Mouse (Mus musculus): Measurements from ENCODE around the gene Gns. TPM values are rescaled to one million over a fixed set of nuclear protein-coding genes. Genes with fewer than 3 reads are reported as not detected.

Gns gene
- polyA plus RNA-seq, 1 experiment = 68.6 TPM

DNA sequence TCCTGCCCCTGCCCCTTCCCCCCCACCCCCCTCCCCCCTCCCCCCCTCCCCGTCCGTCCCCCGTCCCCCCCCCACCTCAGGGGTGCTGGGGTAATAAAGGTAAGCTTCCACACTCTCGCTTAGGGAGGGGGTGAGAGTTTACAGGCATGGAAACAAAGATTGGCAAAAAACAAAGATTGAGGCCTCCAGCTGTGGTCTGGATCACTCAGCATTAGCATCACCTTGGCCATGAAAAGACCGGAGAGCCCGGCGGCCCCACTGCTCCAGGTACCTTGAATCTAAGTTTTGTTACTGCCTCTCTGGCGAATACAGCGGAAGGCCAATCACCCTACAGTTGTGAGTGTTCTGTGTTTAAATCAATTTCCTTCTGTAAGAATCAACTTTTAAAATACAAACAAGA lies 39.1 kb downstream of the Gns start:
- Histone ChIP-seq H3K4me3 (ENCODE audit: insufficient read depth, low read depth, low read length) (no peak overlapping the region), H3K4me1 (ENCODE audit: control insufficient read depth, insufficient read depth, insufficient read length, low read length) (no peaks in the 10 kb centered on the region), H3K27ac (replicated peaks; ENCODE audit: low read depth, low read length) (no peak overlapping the region)

DNA sequence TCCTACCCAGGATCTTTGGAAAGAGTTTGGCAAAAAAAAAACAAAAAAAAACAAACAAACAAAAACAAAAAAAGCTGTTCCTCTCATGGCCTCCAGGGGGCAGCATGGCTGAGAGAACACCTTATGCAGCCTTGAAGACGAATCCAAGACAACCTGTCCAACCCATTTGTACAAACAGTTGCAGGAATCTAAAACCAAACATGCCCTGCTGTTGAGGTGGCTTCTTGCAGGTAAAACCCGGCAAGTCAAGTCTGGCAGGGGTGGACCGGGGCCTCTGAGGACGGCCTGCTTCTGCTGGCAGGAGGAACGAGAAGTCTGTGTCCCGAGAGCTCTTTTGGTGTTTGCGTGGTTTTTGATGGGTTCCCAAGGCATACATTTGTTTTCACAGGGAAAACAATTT lies 44.8 kb downstream of the Gns start:
- Histone ChIP-seq H3K4me3 (ENCODE audit: insufficient read depth, low read depth, low read length) (no peak overlapping the region), H3K4me1 (ENCODE audit: control insufficient read depth, insufficient read depth, insufficient read length, low read length) (peaks cover 7% of the 10 kb centered on the region), H3K27ac (replicated peaks; ENCODE audit: low read depth, low read length) (no peak overlapping the region)

DNA sequence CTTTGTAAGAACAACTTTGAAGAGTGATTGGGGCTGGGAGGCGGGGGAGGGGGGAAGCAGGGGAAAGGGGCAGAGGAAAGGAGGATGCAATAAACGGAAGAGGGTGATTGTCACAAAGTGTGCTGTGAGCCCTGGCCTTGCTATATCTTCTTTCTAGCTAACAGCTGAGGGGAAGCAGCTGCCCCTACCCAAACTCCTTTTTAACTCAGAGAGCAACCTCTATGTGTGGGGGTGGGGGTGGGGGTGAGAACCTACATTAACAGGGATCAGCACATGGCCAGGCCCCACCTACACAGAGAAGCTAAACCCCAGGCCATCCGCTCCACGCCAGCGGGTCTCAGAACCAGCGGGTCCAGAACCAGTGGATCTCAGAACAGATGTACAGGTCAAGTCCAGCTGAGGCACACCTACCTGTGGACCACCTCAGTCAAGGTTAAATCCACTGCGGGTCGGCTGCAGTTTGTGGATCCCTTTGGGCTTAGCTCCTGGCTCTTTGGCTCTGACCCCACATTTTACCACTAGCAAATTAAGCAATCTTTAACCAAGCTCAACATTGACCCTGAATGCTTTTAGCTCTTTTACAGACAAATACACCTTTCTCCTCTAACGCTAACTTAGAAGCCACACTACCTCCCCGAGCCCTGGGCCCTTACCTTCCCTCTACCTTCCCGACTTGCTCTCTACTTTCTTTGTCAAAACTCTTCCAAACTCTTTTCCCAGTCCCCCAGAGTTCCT lies 47.0 kb downstream of the Gns start:
- Histone ChIP-seq H3K27ac (replicated peaks; ENCODE audit: low read depth, low read length) (peak overlapping the region; percentile 65; the same call in 1 of the 2 replicates), H3K4me3 (ENCODE audit: insufficient read depth, low read depth, low read length) (no peak overlapping the region), H3K4me1 (ENCODE audit: control insufficient read depth, insufficient read depth, insufficient read length, low read length) (peaks cover 7% of the 10 kb centered on the region)

DNA sequence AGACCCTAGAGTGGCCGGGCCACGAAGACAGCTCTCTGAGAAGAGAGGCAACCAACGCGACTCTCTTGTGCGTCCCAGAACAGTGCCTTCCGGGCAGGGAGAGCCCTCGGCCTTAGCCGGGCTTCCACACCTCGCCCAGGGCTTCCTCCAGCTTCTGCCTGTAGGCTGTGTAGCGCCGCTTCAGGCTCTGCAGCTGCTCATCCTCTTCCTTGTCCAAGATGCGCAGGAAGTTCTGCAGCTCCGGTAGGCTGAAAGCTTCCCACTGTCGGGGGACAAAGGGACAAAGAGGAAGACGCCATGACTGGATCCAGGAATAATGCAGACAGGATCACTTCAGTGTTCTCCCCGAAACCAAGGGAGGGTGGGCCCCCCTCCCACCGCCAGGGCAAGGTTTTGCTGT lies 47.9 kb downstream of the Gns start:
- Histone ChIP-seq H3K4me3 (ENCODE audit: insufficient read depth, low read depth, low read length) (no peak overlapping the region), H3K4me1 (ENCODE audit: control insufficient read depth, insufficient read depth, insufficient read length, low read length) (peaks cover 10% of the 10 kb centered on the region), H3K27ac (replicated peaks; ENCODE audit: low read depth, low read length) (peak overlapping the region; percentile 88)

DNA sequence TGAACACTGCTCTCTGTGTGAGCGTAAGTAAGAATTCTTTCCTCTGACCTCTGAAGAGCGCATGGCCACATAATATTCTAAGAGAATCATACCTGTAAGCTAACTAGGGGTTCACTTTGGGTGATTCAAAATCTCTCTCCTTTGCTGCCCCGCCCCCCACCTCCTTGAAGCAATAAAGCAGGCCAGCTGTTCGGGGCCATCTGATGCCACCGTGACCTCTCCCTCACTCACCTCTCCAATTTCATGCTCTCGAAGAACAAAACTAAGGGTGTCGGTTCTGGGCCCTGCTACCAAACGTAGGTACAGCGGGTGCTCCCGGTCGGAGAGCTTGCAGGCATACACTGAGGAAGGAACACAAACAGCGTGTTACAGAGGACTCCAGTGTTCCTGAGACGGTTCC lies 49.2 kb downstream of the Gns start:
- no peak overlapping the region for H3K27ac ChIP-seq (replicated peaks; ENCODE audit: low read depth, low read length)
- no peak overlapping the region for H3K4me3 ChIP-seq (ENCODE audit: insufficient read depth, low read depth, low read length)
- H3K4me1 ChIP-seq (ENCODE audit: control insufficient read depth, insufficient read depth, insufficient read length, low read length) = peaks cover 18% of the 10 kb centered on the region

DNA sequence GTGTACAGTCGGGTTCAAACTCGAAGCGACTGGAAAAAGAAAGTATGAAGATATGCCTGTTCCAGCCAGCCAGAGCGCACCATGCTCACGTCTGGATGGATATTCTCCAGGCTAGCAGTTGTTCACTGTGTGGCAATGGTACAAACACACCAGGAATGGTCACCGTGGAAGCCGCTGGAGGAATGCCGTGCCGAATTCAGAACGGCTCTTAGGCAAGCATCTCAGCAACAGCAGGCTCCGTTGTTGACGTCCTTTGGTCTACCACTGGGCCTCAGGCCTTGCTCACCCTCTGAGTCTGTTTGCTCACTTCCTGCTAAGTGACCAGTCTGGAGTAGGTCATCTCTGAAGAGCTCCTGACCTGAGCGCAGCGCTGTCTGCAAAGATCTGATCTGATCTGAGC lies 53.9 kb downstream of the Gns start:
- H3K4me1 ChIP-seq (ENCODE audit: control insufficient read depth, insufficient read depth, insufficient read length, low read length) = peaks cover 50% of the 10 kb centered on the region
- H3K27ac ChIP-seq (replicated peaks; ENCODE audit: low read depth, low read length) = no peak overlapping the region

DNA sequence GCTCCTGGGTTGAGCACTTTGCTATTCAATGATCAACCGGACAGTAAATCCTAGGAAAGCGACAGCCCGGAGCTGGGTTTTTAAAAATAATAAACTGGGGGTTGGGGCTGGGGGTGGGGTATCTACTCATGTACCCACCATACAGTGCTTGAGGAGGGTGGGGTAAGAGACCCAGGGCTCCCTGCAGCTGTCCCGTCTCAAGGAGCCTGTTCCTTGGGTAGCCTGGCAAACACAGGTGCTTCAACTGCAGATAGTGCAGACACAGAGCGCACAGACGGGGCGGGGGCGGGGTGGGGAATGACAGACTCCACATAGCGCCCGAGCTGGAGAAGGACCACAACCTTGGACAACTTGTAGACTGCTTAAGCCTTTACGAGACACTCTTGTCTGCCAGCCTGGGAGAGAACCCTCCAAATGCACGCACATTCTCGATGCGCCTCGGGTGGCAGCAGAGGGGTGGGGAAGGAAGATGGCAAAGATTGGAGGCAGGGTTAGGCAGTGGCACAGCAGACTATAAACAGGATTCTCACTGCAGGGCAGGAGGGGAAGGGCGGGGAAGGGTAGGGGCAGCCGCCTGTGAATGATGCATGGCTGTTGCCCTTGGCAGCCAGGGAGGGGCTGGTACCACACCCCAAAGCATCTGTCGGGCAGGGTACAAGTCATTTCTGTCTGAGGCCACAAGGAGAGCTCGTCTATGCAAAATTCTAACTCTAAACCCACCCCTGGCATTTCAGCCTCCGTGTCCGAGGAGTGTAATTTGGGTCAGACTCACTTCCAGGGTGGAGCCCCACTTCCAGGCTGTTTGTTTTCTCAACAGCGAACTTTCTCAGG lies 55.0 kb downstream of the Gns start:
- H3K4me3 ChIP-seq (ENCODE audit: insufficient read depth, low read depth, low read length) = no peak overlapping the region
- H3K4me1 ChIP-seq (ENCODE audit: control insufficient read depth, insufficient read depth, insufficient read length, low read length) = peaks cover 56% of the 10 kb centered on the region
- H3K27ac ChIP-seq (replicated peaks; ENCODE audit: low read depth, low read length) = no peak overlapping the region; the same call in 1 of the 2 replicates

More for the DNA sequence above, 53.9 kb downstream of the Gns start:
- no peak overlapping the region for H3K4me3 ChIP-seq (ENCODE audit: insufficient read depth, low read depth, low read length)

DNA sequence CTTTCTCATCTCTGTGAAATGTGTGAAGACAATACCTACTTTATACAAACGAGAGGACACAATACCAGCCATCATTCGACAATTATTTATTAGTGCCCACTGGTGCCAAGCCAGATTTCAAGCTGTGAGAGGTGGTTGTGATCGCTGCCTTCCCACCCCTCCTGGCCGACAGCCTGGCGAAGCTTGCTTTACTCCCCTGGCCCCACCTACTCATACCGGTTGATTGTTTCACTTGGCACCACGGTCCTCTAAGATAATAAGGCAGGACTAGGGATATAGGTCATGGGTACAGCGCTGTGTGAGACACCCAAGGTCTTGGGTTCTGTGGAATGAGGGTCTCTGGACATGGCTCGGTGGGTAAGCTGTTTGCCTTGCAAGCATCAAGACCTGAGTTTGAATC lies 56.1 kb downstream of the Gns start:
- H3K27ac ChIP-seq (replicated peaks; ENCODE audit: low read depth, low read length) = peak overlapping the region; percentile 86
- peaks cover 66% of the 10 kb centered on the region for H3K4me1 ChIP-seq (ENCODE audit: control insufficient read depth, insufficient read depth, insufficient read length, low read length)
- no peak overlapping the region for H3K4me3 ChIP-seq (ENCODE audit: insufficient read depth, low read depth, low read length)

DNA sequence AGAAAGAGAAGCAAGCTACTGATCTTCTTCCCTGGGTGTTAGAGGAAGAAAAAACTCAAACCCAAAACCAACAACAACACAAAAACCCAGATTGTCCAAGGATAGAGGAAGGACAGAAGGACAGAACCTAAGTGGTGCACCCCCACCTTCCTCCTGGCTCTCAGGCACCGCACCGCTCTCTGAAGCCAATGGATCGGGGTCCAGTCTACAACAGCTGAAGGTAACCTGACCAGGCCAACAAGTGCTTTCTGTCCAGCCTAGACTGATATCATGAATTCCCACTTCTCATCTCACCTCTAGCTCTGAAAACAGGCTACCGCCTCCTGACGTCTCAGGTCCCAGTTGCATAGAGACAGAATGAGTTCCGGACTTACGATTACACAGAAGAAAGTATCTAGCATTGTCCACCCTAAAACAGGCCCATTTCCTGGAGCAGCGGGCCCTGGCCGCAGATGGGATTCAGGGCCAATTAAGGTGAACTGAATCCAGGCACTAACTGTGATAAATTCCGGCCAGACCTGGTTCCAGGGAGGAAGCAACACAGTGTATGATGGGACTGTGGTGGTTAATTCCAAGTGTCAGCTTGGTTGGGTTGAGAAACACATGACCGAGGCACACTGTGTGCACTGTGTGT lies 56.9 kb downstream of the Gns start:
- H3K4me1 ChIP-seq (ENCODE audit: control insufficient read depth, insufficient read depth, insufficient read length, low read length) = peaks cover 69% of the 10 kb centered on the region
- no peak overlapping the region for H3K4me3 ChIP-seq (ENCODE audit: insufficient read depth, low read depth, low read length)
- peak overlapping the region; percentile 86 for H3K27ac ChIP-seq (replicated peaks; ENCODE audit: low read depth, low read length)

DNA sequence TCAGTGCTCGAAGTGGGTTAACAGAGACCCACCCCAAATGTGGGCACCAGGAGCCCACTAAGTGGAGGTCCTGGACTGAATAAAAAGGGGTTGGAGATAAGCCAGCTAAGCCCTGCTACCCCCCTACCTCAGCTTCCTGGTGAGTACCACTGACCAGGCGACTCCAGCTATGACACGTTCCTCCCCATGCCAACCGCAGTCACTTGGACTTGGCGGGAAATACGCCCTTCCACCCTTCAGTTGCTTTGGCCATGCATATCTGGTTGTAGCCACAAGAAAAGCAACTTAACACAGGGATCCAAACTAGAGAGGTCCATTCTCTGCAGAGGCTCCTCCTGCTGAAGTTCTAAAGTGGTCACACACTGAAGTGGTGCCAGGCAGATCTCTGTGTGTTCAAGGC lies 57.4 kb downstream of the Gns start:
- H3K4me3 ChIP-seq (ENCODE audit: insufficient read depth, low read depth, low read length) = no peak overlapping the region
- peak overlapping the region; percentile 86 for H3K27ac ChIP-seq (replicated peaks; ENCODE audit: low read depth, low read length)
- peaks cover 72% of the 10 kb centered on the region for H3K4me1 ChIP-seq (ENCODE audit: control insufficient read depth, insufficient read depth, insufficient read length, low read length)

DNA sequence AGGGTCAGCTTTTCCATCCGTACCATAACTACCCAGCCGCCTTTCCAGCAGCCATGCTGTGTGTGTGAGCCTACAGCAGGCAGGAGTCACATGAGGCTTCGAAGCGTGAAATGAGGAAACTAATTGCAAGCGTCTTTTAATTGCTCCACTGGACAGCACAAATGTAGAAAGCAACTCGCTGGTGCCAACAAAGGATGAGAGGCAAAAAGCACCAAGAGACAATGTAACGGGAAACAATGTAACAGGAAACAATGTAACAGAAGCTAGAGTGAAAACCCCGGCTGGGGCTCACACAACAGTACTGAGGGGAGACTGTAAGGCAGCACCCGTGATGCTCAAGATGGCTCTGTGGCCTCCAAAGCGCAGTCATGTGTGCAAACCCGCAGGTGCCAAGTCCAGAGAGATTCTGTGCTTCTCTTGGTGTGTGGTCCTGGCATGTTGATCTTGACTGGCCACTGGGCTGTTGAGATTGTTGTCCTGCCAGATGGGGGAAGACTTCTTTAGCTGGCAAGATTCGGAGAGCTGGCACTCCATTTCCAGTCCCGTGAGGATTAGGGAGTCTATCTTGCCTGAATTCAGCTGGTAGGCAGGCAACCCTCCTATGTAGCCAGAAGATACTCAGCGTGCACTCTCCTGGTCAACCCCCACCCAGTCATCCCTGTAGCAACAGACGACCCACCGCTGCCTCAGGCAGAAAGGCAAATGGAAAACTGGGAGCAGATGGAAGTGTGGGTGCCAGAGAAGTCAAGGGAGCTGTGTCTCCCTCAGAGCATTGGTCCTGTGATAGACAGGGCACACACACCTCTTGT lies 58.9 kb downstream of the Gns start:
- H3K27ac ChIP-seq (replicated peaks; ENCODE audit: low read depth, low read length) = peak overlapping the region; percentile 13; the same call in 1 of the 2 replicates
- peaks cover 78% of the 10 kb centered on the region for H3K4me1 ChIP-seq (ENCODE audit: control insufficient read depth, insufficient read depth, insufficient read length, low read length)
- H3K4me3 ChIP-seq (ENCODE audit: insufficient read depth, low read depth, low read length) = no peak overlapping the region

DNA sequence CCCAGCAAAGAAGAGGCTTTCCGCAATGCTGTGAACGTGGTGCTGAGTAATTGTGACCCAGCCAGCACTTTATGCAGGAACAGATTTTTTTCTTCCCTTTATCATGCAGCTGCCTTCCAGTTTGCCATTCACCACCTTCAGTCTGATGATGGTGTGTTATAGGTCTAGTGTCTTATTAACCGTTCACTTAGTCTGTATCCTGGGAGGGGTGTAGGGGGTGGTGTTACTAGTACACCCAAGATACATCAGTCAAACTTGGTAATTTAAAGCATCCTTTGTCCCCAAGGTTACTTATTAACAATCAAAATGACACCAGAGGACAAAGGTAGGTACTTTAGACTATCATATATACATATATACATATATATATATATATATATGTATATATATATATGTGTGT lies 59.6 kb downstream of the Gns start:
- 0 out of 2 replicates have a peak overlapping the region, but pooled peaks have one; percentile 10 for H3K27ac ChIP-seq (replicated peaks; ENCODE audit: low read depth, low read length)
- no peak overlapping the region for H3K4me3 ChIP-seq (ENCODE audit: insufficient read depth, low read depth, low read length)
- peaks cover 71% of the 10 kb centered on the region for H3K4me1 ChIP-seq (ENCODE audit: control insufficient read depth, insufficient read depth, insufficient read length, low read length)

DNA sequence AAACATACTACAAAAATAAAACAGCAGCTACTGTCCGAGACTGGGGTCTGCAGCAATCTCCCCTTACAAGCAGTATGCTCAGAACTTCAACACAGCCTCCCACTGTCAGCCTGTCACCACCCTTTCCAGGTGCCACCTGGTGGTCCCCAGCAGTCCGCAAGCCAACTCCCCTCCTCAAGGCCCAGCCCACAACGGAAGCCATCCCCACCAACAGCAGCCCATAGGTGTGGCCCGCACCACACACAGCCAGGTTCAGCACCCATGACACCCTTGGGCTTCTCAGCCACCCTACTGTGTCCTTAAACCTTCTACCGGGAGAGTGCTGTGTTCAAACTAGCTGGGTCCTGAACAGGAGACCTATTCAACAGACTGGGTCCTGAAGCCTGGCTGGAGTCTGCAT lies 60.2 kb downstream of the Gns start:
- H3K4me1 ChIP-seq (ENCODE audit: control insufficient read depth, insufficient read depth, insufficient read length, low read length) = peaks cover 67% of the 10 kb centered on the region
- H3K4me3 ChIP-seq (ENCODE audit: insufficient read depth, low read depth, low read length) = no peak overlapping the region
- H3K27ac ChIP-seq (replicated peaks; ENCODE audit: low read depth, low read length) = 0 out of 2 replicates have a peak overlapping the region, but pooled peaks have one; percentile 42

DNA sequence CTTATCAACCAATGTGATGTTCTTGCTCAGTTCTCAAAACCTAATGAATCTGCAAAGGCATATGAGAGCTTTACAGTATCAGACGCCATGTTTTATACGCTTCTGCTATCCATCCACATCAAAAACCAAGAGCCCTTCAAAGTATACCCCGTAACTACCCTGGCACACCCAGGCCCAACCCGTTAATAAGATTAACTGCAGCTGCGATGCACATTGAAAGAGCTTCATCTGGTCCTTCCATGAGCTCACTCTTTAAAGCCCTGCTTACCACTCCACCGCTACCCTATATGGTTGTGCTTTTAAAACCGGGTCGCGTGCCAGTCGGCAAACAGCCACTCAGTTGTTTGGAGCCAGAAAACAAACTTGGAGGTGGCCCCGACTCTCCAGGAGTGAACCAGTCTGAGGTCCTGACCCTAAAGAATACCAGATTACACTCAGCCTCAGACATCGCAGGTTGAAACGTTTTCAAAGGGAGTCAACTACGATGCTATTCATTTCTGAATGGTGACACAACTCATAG lies 60.7 kb downstream of the Gns start:
- Histone ChIP-seq H3K27ac (replicated peaks; ENCODE audit: low read depth, low read length) (0 out of 2 replicates have a peak overlapping the region, but pooled peaks have one; percentile 42), H3K4me1 (ENCODE audit: control insufficient read depth, insufficient read depth, insufficient read length, low read length) (peaks cover 64% of the 10 kb centered on the region), H3K4me3 (ENCODE audit: insufficient read depth, low read depth, low read length) (no peak overlapping the region)
